7 mouse cellular contexts compared by ENCODE assay signal in the genomic region with DNA sequence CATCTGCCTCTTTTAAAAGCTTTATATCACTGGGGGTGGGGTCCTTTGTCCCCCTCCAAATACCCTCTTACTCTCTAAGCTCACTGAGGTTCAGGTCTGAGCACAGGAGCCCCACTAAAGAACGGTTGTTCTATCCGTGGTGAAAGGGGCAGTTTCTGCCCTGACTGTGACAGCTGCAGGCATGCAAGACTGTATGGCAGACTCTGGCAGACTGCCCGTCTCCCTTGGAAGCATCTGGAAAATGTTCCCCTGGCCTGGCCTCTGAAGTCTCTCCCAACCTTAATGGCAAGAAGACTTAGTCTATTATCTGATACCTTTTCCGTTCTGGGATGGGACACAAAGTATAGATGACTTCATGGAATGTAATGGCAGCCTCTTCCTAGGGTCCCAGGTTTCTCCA. TPM values are rescaled to one million over a fixed set of nuclear protein-coding genes. Genes with fewer than 3 reads are reported as not detected.
DNase-seq lines count a peak whose midpoint lies in the region; ATAC-seq lines count a peak whose summit lies in the region.

No protein-coding gene starts in this region.

- WGBS in heart, embryonic 10.5 days = 18% methylated on average over 4 of the region's 4 CpGs
- WGBS in hindbrain, embryonic 12.5 days = 18% methylated on average over 4 of the region's 4 CpGs

- peaks cover 36% of the 10 kb centered on the region for H3K27me3 ChIP-seq in heart, embryonic 10.5 days (ENCODE audit: insufficient read depth, poor library complexity, severe bottlenecking)
- H3K27me3 ChIP-seq in hindbrain, embryonic 12.5 days = no peaks in the 10 kb centered on the region

- H3K9me3 ChIP-seq in heart, embryonic 10.5 days = no peaks in the 10 kb centered on the region
- no peaks in the 10 kb centered on the region for H3K9me3 ChIP-seq in hindbrain, embryonic 12.5 days (replicated peaks)

- no peaks in the 10 kb centered on the region for H3K36me3 ChIP-seq in heart, embryonic 10.5 days
- H3K36me3 ChIP-seq in hindbrain, embryonic 12.5 days = no peaks in the 10 kb centered on the region

- H3K9ac ChIP-seq in hindbrain, embryonic 12.5 days = no peak overlapping the region

- DNase-seq in heart, embryonic 10.5 days (ENCODE audit: low spot score) = no peak
- DNase-seq in heart, adult 9 months (ENCODE audit: low spot score in 2 of 2) = no peak
- peak; percentile 49 for DNase-seq in 3T3-L1 (ENCODE audit: low read depth, low spot score)
- DNase-seq in NIH3T3 (ENCODE audit: low read depth) = peak; percentile 56
- DNase-seq in spleen, postnatal 4 days (ENCODE audit: low spot score in 2 of 2) = no peak
- no peak for DNase-seq in right cerebral cortex, postnatal 36 days (ENCODE audit: low spot score in 2 of 2)

- no peak for ATAC-seq in hindbrain, embryonic 12.5 days (ENCODE audit: low FRiP score)

- H3K27ac ChIP-seq in heart, embryonic 10.5 days = peak overlapping the region; percentile 62; the same call in 1 of the 2 replicates
- peak overlapping the region; percentile 94; the same call in 1 of the 2 replicates for H3K27ac ChIP-seq in hindbrain, embryonic 12.5 days

- peaks cover 44% of the 10 kb centered on the region for H3K4me1 ChIP-seq in heart, embryonic 10.5 days
- peaks cover 39% of the 10 kb centered on the region for H3K4me1 ChIP-seq in hindbrain, embryonic 12.5 days

- H3K4me2 ChIP-seq in hindbrain, embryonic 12.5 days (replicated peaks) = no peak overlapping the region

- H3K4me3 ChIP-seq in heart, embryonic 10.5 days = no peak overlapping the region
- H3K4me3 ChIP-seq in hindbrain, embryonic 12.5 days = no peak overlapping the region

RNA-seq across cellular contexts. Expression of a gene that starts 28.5 kb away (rescaled TPM):
- 52.5 and 54.8 TPM in 2 replicates for polyA plus RNA-seq in heart, embryonic 10.5 days (2016; fragmentation: Nextera tagmentation; extraction: Ambion mirVana)
- 109 and 110 TPM in 2 replicates for polyA plus RNA-seq in hindbrain, embryonic 12.5 days (2016; fragmentation: Nextera tagmentation; extraction: Ambion mirVana)

Comparison
In these comparisons a context has a peak if more than half of its experiments do, and no peak if none do; other contexts are left out.
1. DNase-seq: peak in 3T3-L1 (single experiment) and NIH3T3 (single experiment); none in heart, embryonic 10.5 days (single experiment), heart, adult 9 months (0 of 2), spleen, postnatal 4 days (0 of 2) and right cerebral cortex, postnatal 36 days (0 of 2).